8 mouse cellular contexts compared by ENCODE assay signal in the genomic region with DNA sequence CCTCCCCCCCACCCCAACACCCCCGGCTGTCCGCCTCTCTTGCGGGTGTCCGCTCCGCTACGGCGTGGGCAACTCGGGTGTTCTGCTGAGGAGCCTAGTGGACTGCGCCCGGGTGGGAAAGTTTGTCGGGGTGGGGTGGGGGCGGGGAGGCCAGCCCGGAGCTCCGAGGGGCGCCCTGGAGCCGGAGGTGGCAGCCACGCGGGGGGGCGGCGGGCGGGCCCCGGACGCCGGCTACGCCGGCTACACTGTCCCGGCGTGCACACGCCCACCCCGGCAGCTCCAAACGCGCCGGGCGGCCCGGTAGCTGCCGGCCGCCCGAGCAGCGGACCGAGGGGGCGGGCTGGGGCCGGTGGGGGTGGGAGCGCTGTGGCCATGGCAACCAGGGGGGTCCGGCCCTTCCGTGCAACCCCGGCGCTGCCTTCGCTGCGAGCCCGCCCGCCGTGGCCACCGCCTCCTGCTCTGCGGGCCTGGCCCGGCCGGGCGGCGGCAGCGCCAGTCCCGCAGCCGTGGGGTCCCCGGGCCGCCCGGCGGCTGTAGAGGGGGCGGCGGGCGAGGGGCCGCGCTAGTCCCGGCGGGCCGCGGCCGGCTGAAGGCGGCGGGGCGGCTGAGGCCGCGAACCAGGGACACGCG. TPM values are rescaled to one million over a fixed set of nuclear protein-coding genes. Genes with fewer than 3 reads are reported as not detected.
DNase-seq lines count a peak whose midpoint lies in the region; ATAC-seq and TF ChIP-seq lines count a peak whose summit lies in the region.

No protein-coding gene starts in this region.

- DNase-seq in 3134 (ENCODE audit: extremely low read depth, insufficient read length, low spot score) (peak; percentile 42), CH12.LX (ENCODE audit: extremely low read depth) (no peak)
- DNase-seq in embryonic facial prominence, embryonic 11.5 days (ENCODE audit: low spot score), result peak; percentile 32
- peak; percentile 21 to 45 for DNase-seq in heart, postnatal 36 days
- DNase-seq in liver, embryonic 11.5 days (ENCODE audit: low spot score), result peak; percentile 49
- peak; percentile 9 for DNase-seq in urinary bladder, postnatal 25 days (ENCODE audit: low spot score)

- WGBS in embryonic facial prominence, embryonic 11.5 days, result 0% methylated on average over 39 of the region's 82 CpGs
- under 1% methylated on average over 76 of the region's 82 CpGs for WGBS in liver, embryonic 11.5 days
- under 1% methylated on average over 20 of the region's 82 CpGs for WGBS in neural tube, embryonic 13.5 days

- peaks cover 8% of the 10 kb centered on the region; the same call in 1 of the 2 replicates for H3K79me2 ChIP-seq in CH12.LX (replicated peaks; ENCODE audit: control insufficient read depth, extremely low read depth, insufficient read depth, poor library complexity, severe bottlenecking)

- peaks cover 2% of the 10 kb centered on the region for H3K27me3 ChIP-seq in CH12.LX (replicated peaks)
- no peaks in the 10 kb centered on the region for H3K27me3 ChIP-seq in embryonic facial prominence, embryonic 11.5 days (ENCODE audit: control insufficient read depth, insufficient read depth, low read length)
- H3K27me3 ChIP-seq in liver, embryonic 11.5 days (replicated peaks; ENCODE audit: control insufficient read depth, insufficient read depth, low read length), result peaks cover 2% of the 10 kb centered on the region; the same call in 1 of the 2 replicates
- H3K27me3 ChIP-seq in neural tube, embryonic 13.5 days, result peaks cover 12% of the 10 kb centered on the region

- peak overlapping the region; percentile 65 to 88 (median 83) for H3K4me3 ChIP-seq in CH12.LX (replicated peaks in 1 of 3; ENCODE audit: low read depth in 2 of 3, low read length in 2 of 3, poor library complexity in 1 of 3)
- peak overlapping the region; percentile 76 for H3K4me3 ChIP-seq in embryonic facial prominence, embryonic 11.5 days (ENCODE audit: low read depth, low read length)
- H3K4me3 ChIP-seq in liver, embryonic 11.5 days (ENCODE audit: low read depth, low read length), result peak overlapping the region; percentile 99
- peak overlapping the region; percentile 96 for H3K4me3 ChIP-seq in neural tube, embryonic 13.5 days

- H3K27ac ChIP-seq in CH12.LX (ENCODE audit: insufficient read depth, low read depth), result 0 out of 2 replicates have a peak overlapping the region, but pooled peaks have one; percentile 12
- peak overlapping the region; percentile 70 for H3K27ac ChIP-seq in embryonic facial prominence, embryonic 11.5 days (replicated peaks; ENCODE audit: low read depth, low read length)
- H3K27ac ChIP-seq in liver, embryonic 11.5 days (ENCODE audit: low read depth, low read length), result peak overlapping the region; percentile 90
- peak overlapping the region; percentile 96 for H3K27ac ChIP-seq in neural tube, embryonic 13.5 days (replicated peaks)

- H3K4me1 ChIP-seq in CH12.LX (ENCODE audit: control insufficient read depth in 1 of 2, insufficient read depth in 2 of 2), result peaks cover 0 to 23% of the 10 kb centered on the region in 2 experiments; a peak in 2 of 4 replicates
- H3K4me1 ChIP-seq in embryonic facial prominence, embryonic 11.5 days (ENCODE audit: control insufficient read depth, insufficient read depth, low read length), result no peaks in the 10 kb centered on the region
- H3K4me1 ChIP-seq in liver, embryonic 11.5 days (replicated peaks; ENCODE audit: control insufficient read depth, insufficient read depth, low read length), result no peaks in the 10 kb centered on the region; the same call in 1 of the 2 replicates
- peaks cover 31% of the 10 kb centered on the region for H3K4me1 ChIP-seq in neural tube, embryonic 13.5 days (replicated peaks)

- ATAC-seq in embryonic facial prominence, embryonic 11.5 days (replicated peaks; ENCODE audit: insufficient number of reproducible peaks, low FRiP score, low TSS enrichment, low read depth), result peak; percentile 29
- ATAC-seq in liver, embryonic 11.5 days (replicated peaks; ENCODE audit: low FRiP score), result peak; percentile 60
- no peak; the same call in none of the 2 replicates for ATAC-seq in neural tube, embryonic 13.5 days (ENCODE audit: low read depth)
- ATAC-seq in inflammation-experienced regulatory T-cells, adult 6 months, result no peak

- H3K9ac ChIP-seq in CH12.LX (ENCODE audit: insufficient read depth, low read depth), result peak overlapping the region; percentile 96
- H3K9ac ChIP-seq in embryonic facial prominence, embryonic 11.5 days (replicated peaks; ENCODE audit: low read length), result peak overlapping the region; percentile 93
- H3K9ac ChIP-seq in liver, embryonic 11.5 days (ENCODE audit: low read depth, low read length), result peak overlapping the region; percentile 97
- H3K9ac ChIP-seq in neural tube, embryonic 13.5 days, result peak overlapping the region; percentile 100

- TF ChIP-seq CTCF in CH12.LX (conservative IDR thresholded peaks at IDR 0.05 in 1 of 2, IDR thresholded peaks at IDR 0.05 in 1 of 2; ENCODE audit: low read depth in 2 of 2, low read length in 2 of 2), result no peak

- dilution Hi-C loops in CH12.LX (cut with MboI; ENCODE audit: extremely low pct_ligation_motif_present, extremely low pct_unique_long_range_greater_than_20kb, low sequenced_read_pairs), result no loop called here

- intact Hi-C loops in heart, postnatal 36 days (cut with DNase I), result loop anchor here (1.0 to 2.0 kb wide), 3 partner anchors 27 to 243 kb away; no protein-coding TSS in a partner anchor

- no peaks in the 10 kb centered on the region for H3K9me3 ChIP-seq in CH12.LX (replicated peaks; ENCODE audit: low read length)
- no peaks in the 10 kb centered on the region for H3K9me3 ChIP-seq in embryonic facial prominence, embryonic 11.5 days (replicated peaks; ENCODE audit: control insufficient read depth, low read length)
- H3K9me3 ChIP-seq in liver, embryonic 11.5 days (ENCODE audit: control insufficient read depth, low read length), result no peaks in the 10 kb centered on the region
- H3K9me3 ChIP-seq in neural tube, embryonic 13.5 days, result no peaks in the 10 kb centered on the region

- in situ Hi-C loops in CH12.LX (cut with MboI; ENCODE audit: low pct_ligation_motif_present, low pct_unique_long_range_greater_than_20kb, low sequenced_read_pairs), result no loop called here

- peak overlapping the region; percentile 78 for H3K4me2 ChIP-seq in CH12.LX (ENCODE audit: insufficient read depth, low read depth, poor library complexity, severe bottlenecking)
- H3K4me2 ChIP-seq in embryonic facial prominence, embryonic 11.5 days (ENCODE audit: low read depth, low read length), result peak overlapping the region; percentile 73
- peak overlapping the region; percentile 65 for H3K4me2 ChIP-seq in liver, embryonic 11.5 days
- H3K4me2 ChIP-seq in neural tube, embryonic 13.5 days, result peak overlapping the region; percentile 91

- no peak for TF ChIP-seq POLR2A in CH12.LX (IDR thresholded peaks at IDR 0.05; ENCODE audit: low read depth, low read length)

- TF ChIP-seq RAD21 in CH12.LX (IDR thresholded peaks at IDR 0.05; ENCODE audit: low read depth, low read length), result no peak

- TF ChIP-seq EP300 in CH12.LX (IDR thresholded peaks at IDR 0.05; ENCODE audit: low read length), result no peak

- peaks cover 5 to 15% of the 10 kb centered on the region in 2 experiments for H3K36me3 ChIP-seq in CH12.LX (replicated peaks in 1 of 2; ENCODE audit: control insufficient read depth in 1 of 2, insufficient read depth in 1 of 2, low read length in 1 of 2)
- no peaks in the 10 kb centered on the region; the same call in 1 of the 2 replicates for H3K36me3 ChIP-seq in embryonic facial prominence, embryonic 11.5 days (replicated peaks; ENCODE audit: control insufficient read depth, insufficient read depth, low read depth, low read length)
- peaks cover 4% of the 10 kb centered on the region; the same call in 1 of the 2 replicates for H3K36me3 ChIP-seq in liver, embryonic 11.5 days (ENCODE audit: control insufficient read depth, insufficient read depth, low read length)
- H3K36me3 ChIP-seq in neural tube, embryonic 13.5 days, result peaks cover 15% of the 10 kb centered on the region

TF ChIP-seq in CH12.LX, 34 proteins besides CTCF, POLR2A, EP300 and RAD21:
- peak; percentile 42; the same call in 1 of the 2 replicates for TF ChIP-seq SIN3A (IDR thresholded peaks at IDR 0.05; ENCODE audit: low read length)
- TF ChIP-seq BHLHE40 (IDR thresholded peaks at IDR 0.05; ENCODE audit: low read depth, low read length), result no peak
- TF ChIP-seq MXI1 (IDR thresholded peaks at IDR 0.05; ENCODE audit: low read depth, low read length), result peak; percentile 27; the same call in 1 of the 2 replicates
- no peak for TF ChIP-seq USF1 (IDR thresholded peaks at IDR 0.05; ENCODE audit: low read depth, low read length)
- no peak for TF ChIP-seq UBTF (IDR thresholded peaks at IDR 0.05; ENCODE audit: low read depth, low read length)
- no peak for TF ChIP-seq ELF1 (IDR thresholded peaks at IDR 0.05; ENCODE audit: low read depth, low read length)
- TF ChIP-seq MAX (IDR thresholded peaks at IDR 0.05; ENCODE audit: low read length), result no peak

RNA-seq across cellular contexts. Expression of a gene that starts 0.5 kb away (rescaled TPM):
- total RNA-seq in CH12.LX (2012; rRNA removed) (7.1 TPM in 2 replicates), CH12.LX (2014; rRNA removed) (3.2 and 4.3 TPM in 2 replicates)
- 14.6 and 15.2 TPM in 2 replicates for polyA plus RNA-seq in CH12.LX (2012; ENCODE audit: insufficient read length, low read depth)
- 27.8 and 31.0 TPM in 2 replicates for polyA plus RNA-seq in embryonic facial prominence, embryonic 11.5 days (2014; fragmentation: Nextera tagmentation; extraction: Ambion mirVana)
- total RNA-seq in heart, postnatal 36 days (2021), result 1 to 10 TPM; 6.8 to 6.9 TPM
- polyA plus RNA-seq in liver, embryonic 11.5 days (2014; fragmentation: Nextera tagmentation; extraction: Ambion mirVana), result 13.2 and 14.7 TPM in 2 replicates
- polyA plus RNA-seq in neural tube, embryonic 13.5 days (2015; fragmentation: Nextera tagmentation; extraction: Ambion mirVana), result 27.7 and 31.5 TPM in 2 replicates
- polyA plus RNA-seq in inflammation-experienced regulatory T-cells, adult 6 months (2017; shearing (Covaris generic)), result 10 to 100 TPM in 2 of 3 experiments, 1 to 10 TPM in 1; 9.6 to 12.8 (median 11.9) TPM

Comparison
In these comparisons a context has a peak if more than half of its experiments do, and no peak if none do; other contexts are left out.
1. H3K27ac ChIP-seq: peak in every context shown above with its lines; median percentile 96 in neural tube, embryonic 13.5 days; 90 in liver, embryonic 11.5 days; 70 in embryonic facial prominence, embryonic 11.5 days; 12 in CH12.LX.
2. ATAC-seq: peak in embryonic facial prominence, embryonic 11.5 days (single experiment) and liver, embryonic 11.5 days (single experiment); none in neural tube, embryonic 13.5 days (single experiment) and inflammation-experienced regulatory T-cells, adult 6 months (single experiment).
3. Peak in every context shown above with its lines, with median percentiles within 50 percentile points of each other: H3K4me2 ChIP-seq, H3K4me3 ChIP-seq and H3K9ac ChIP-seq.